Mouse (Mus musculus): ENCODE measurements around the gene Taar7a.

DNA sequence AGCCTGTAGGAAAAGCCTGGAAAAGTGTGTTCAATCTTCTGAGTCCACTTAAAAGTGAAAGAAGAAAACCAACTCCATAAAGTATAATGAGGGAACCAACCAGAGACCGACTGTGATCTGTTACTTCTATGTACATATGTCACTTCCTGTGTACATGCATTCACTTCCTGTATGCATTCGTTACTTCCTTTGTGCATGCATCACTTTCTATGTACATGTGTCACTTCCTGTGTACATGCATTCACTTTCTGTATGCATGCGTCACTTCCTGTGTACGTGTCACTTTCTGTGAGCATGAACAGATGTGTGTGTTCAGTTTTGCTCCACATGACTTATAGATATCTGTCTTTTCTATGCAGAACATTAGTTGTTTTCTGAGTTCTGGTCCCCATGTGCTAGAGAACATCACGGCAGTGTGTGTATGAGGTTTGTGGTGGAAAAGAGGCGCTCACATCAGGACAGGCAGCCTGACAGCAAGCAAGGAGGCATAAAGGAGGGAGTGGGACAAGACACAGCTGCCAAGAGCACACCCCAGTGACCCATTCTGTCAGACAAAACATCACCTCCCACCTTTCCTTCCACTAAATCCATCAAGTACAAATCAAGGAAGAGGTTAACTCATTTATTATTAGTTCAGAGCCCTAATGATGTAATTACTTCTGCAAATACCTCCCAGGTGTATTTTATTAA is 28.2 kb downstream of the Taar7a start:
- TF ChIP-seq CTCF (IDR thresholded peaks at IDR 0.05; ENCODE audit: low read depth) (no peak), EP300 (IDR thresholded peaks at IDR 0.05; ENCODE audit: low read depth) (no peak)
